Mouse (Mus musculus) lung, postnatal 0 days (tissue): ENCODE data around the gene Psenen.

ENCODE experiments used
- CTCF ChIP-seq: IDR thresholded peaks from 2 replicates; pipeline ENCODE4 v1.5.1; 2016; ENCODE audit warnings: antibody characterized with exemption, mild to moderate bottlenecking
- EP300 ChIP-seq: IDR thresholded peaks from 2 replicates; pipeline ENCODE4 v1.6.1; 2016; ENCODE audit warnings: antibody characterized with exemption, mild to moderate bottlenecking, control low read depth

- TF ChIP-seq CTCF (no peak), EP300 (no peak)
Measured at GRCm38 (mm10) chr7:30594510-30595024, 31.1 kb upstream of the Psenen start.
